Mouse (Mus musculus): Measurements from ENCODE around the gene Cntn1. TPM values are rescaled to one million over a fixed set of nuclear protein-coding genes. Genes with fewer than 3 reads are reported as not detected.

Cntn1 gene
- 47.9 and 49.4 TPM in 2 replicates for polyA plus RNA-seq (2014; fragmentation: Nextera tagmentation; extraction: Ambion mirVana)

GRCm38 (mm10) chr15:92050996-92051352, at the start of gene Cntn1:
TSS of gene Cntn1 (plus strand) at chr15:92051165.
- under 1% methylated on average over 17 of the region's 17 CpGs for WGBS
- ATAC-seq (ENCODE audit: low FRiP score, low TSS enrichment), result peak; percentile 97
- H3K4me1 ChIP-seq (ENCODE audit: control insufficient read depth, insufficient read depth, low read length), result no peaks in the 10 kb centered on the region
- peak within 1 kb of the TSS; percentile 62 for H3K4me3 ChIP-seq (replicated peaks; ENCODE audit: low read depth, low read length)
- H3K4me2 ChIP-seq (ENCODE audit: low read length), result peak within 1 kb of the TSS; percentile 91
- H3K36me3 ChIP-seq (ENCODE audit: control insufficient read depth, insufficient read depth, low read length), result no peaks in the 10 kb centered on the region
- H3K27ac ChIP-seq (replicated peaks; ENCODE audit: low read depth, low read length), result peak within 1 kb of the TSS; percentile 71
- H3K9ac ChIP-seq (replicated peaks; ENCODE audit: low read length), result peak within 1 kb of the TSS; percentile 76
- peak; percentile 94 for DNase-seq
- no peaks in the 10 kb centered on the region for H3K27me3 ChIP-seq (ENCODE audit: control insufficient read depth, insufficient read depth, low read length)
- no peaks in the 10 kb centered on the region for H3K9me3 ChIP-seq (ENCODE audit: control insufficient read depth, low read length)

GRCm38 (mm10) chr15:92001431-92001830, 49.5 kb upstream of the Cntn1 start:
- Histone ChIP-seq H3K9me3 (ENCODE audit: control insufficient read depth, low read length) (no peaks in the 10 kb centered on the region), H3K27ac (replicated peaks; ENCODE audit: low read depth, low read length) (no peak overlapping the region), H3K4me1 (ENCODE audit: control insufficient read depth, insufficient read depth, low read length) (no peaks in the 10 kb centered on the region), H3K27me3 (ENCODE audit: control insufficient read depth, insufficient read depth, low read length) (no peaks in the 10 kb centered on the region), H3K36me3 (ENCODE audit: control insufficient read depth, insufficient read depth, low read length) (no peaks in the 10 kb centered on the region), H3K4me3 (replicated peaks; ENCODE audit: low read depth, low read length) (no peak overlapping the region), H3K9ac (replicated peaks; ENCODE audit: low read length) (no peak overlapping the region), H3K4me2 (ENCODE audit: low read length) (no peak overlapping the region)
- WGBS, result 82% methylated on average over 3 of the region's 3 CpGs
- ATAC-seq (ENCODE audit: low FRiP score, low TSS enrichment), result no peak
- no peak for DNase-seq

- ATAC-seq (ENCODE audit: low FRiP score, low TSS enrichment) (no peak), DNase-seq (no peak)
- H3K27ac ChIP-seq (replicated peaks; ENCODE audit: low read depth, low read length), result no peak overlapping the region
- H3K36me3 ChIP-seq (ENCODE audit: control insufficient read depth, insufficient read depth, low read length), result no peaks in the 10 kb centered on the region
- no peak overlapping the region for H3K4me2 ChIP-seq (ENCODE audit: low read length)
- no peak overlapping the region for H3K4me3 ChIP-seq (replicated peaks; ENCODE audit: low read depth, low read length)
- no peaks in the 10 kb centered on the region for H3K4me1 ChIP-seq (ENCODE audit: control insufficient read depth, insufficient read depth, low read length)
- 90% methylated on average over 8 of the region's 8 CpGs for WGBS
- no peaks in the 10 kb centered on the region for H3K9me3 ChIP-seq (ENCODE audit: control insufficient read depth, low read length)
- no peaks in the 10 kb centered on the region for H3K27me3 ChIP-seq (ENCODE audit: control insufficient read depth, insufficient read depth, low read length)
- no peak overlapping the region for H3K9ac ChIP-seq (replicated peaks; ENCODE audit: low read length)
These were observed 38.5 kb upstream of the Cntn1 start for GRCm38 (mm10) chr15:92012165-92013083.

- DNase-seq, result no peak
These were observed 16.9 kb upstream of the Cntn1 start for GRCm38 (mm10) chr15:92034111-92034510.

GRCm38 (mm10) chr15:92042538-92042937, 8.4 kb upstream of the Cntn1 start:
- ATAC-seq (ENCODE audit: low FRiP score, low TSS enrichment) (no peak), DNase-seq (no peak)
- no peak overlapping the region for H3K4me3 ChIP-seq (replicated peaks; ENCODE audit: low read depth, low read length)
- H3K4me1 ChIP-seq (ENCODE audit: control insufficient read depth, insufficient read depth, low read length), result no peaks in the 10 kb centered on the region
- H3K27me3 ChIP-seq (ENCODE audit: control insufficient read depth, insufficient read depth, low read length), result no peaks in the 10 kb centered on the region
- no peaks in the 10 kb centered on the region for H3K9me3 ChIP-seq (ENCODE audit: control insufficient read depth, low read length)
- no peaks in the 10 kb centered on the region for H3K36me3 ChIP-seq (ENCODE audit: control insufficient read depth, insufficient read depth, low read length)
- H3K9ac ChIP-seq (replicated peaks; ENCODE audit: low read length), result no peak overlapping the region
- 92% methylated on average over 5 of the region's 5 CpGs for WGBS
- no peak overlapping the region for H3K27ac ChIP-seq (replicated peaks; ENCODE audit: low read depth, low read length)
- H3K4me2 ChIP-seq (ENCODE audit: low read length), result no peak overlapping the region

More at GRCm38 (mm10) chr15:92034111-92034510, 16.9 kb upstream of the Cntn1 start:
- Histone ChIP-seq H3K36me3 (ENCODE audit: control insufficient read depth, insufficient read depth, low read length) (no peaks in the 10 kb centered on the region), H3K9ac (replicated peaks; ENCODE audit: low read length) (no peak overlapping the region), H3K9me3 (ENCODE audit: control insufficient read depth, low read length) (no peaks in the 10 kb centered on the region; the same call in 1 of the 2 replicates), H3K27ac (replicated peaks; ENCODE audit: low read depth, low read length) (no peak overlapping the region), H3K4me2 (ENCODE audit: low read length) (no peak overlapping the region), H3K4me1 (ENCODE audit: control insufficient read depth, insufficient read depth, low read length) (no peaks in the 10 kb centered on the region), H3K4me3 (replicated peaks; ENCODE audit: low read depth, low read length) (no peak overlapping the region), H3K27me3 (ENCODE audit: control insufficient read depth, insufficient read depth, low read length) (no peaks in the 10 kb centered on the region)
- no peak for ATAC-seq (ENCODE audit: low FRiP score, low TSS enrichment)
- 92% methylated on average over 1 of the region's 1 CpGs for WGBS

- no peak overlapping the region for H3K27ac ChIP-seq (replicated peaks; ENCODE audit: low read depth, low read length)
- H3K9ac ChIP-seq (replicated peaks; ENCODE audit: low read length), result no peak overlapping the region
- no peak for DNase-seq
- H3K4me3 ChIP-seq (replicated peaks; ENCODE audit: low read depth, low read length), result no peak overlapping the region
- no peaks in the 10 kb centered on the region for H3K9me3 ChIP-seq (ENCODE audit: control insufficient read depth, low read length)
- H3K4me2 ChIP-seq (ENCODE audit: low read length), result no peak overlapping the region
- H3K27me3 ChIP-seq (ENCODE audit: control insufficient read depth, insufficient read depth, low read length), result no peaks in the 10 kb centered on the region
- no peaks in the 10 kb centered on the region for H3K36me3 ChIP-seq (ENCODE audit: control insufficient read depth, insufficient read depth, low read length)
- no peak for ATAC-seq (ENCODE audit: low FRiP score, low TSS enrichment)
- WGBS, result 85% methylated on average over 8 of the region's 8 CpGs
- no peaks in the 10 kb centered on the region for H3K4me1 ChIP-seq (ENCODE audit: control insufficient read depth, insufficient read depth, low read length)
These were observed 4.9 kb upstream of the Cntn1 start for GRCm38 (mm10) chr15:92046042-92046441.

- WGBS, result 76% methylated on average over 4 of the region's 4 CpGs
- no peak for DNase-seq
- Histone ChIP-seq H3K4me1 (ENCODE audit: control insufficient read depth, insufficient read depth, low read length) (no peaks in the 10 kb centered on the region), H3K9ac (replicated peaks; ENCODE audit: low read length) (no peak overlapping the region), H3K9me3 (ENCODE audit: control insufficient read depth, low read length) (no peaks in the 10 kb centered on the region), H3K4me2 (ENCODE audit: low read length) (no peak overlapping the region), H3K4me3 (replicated peaks; ENCODE audit: low read depth, low read length) (no peak overlapping the region), H3K36me3 (ENCODE audit: control insufficient read depth, insufficient read depth, low read length) (no peaks in the 10 kb centered on the region), H3K27ac (replicated peaks; ENCODE audit: low read depth, low read length) (no peak overlapping the region), H3K27me3 (ENCODE audit: control insufficient read depth, insufficient read depth, low read length) (no peaks in the 10 kb centered on the region)
- no peak for ATAC-seq (ENCODE audit: low FRiP score, low TSS enrichment)
These were observed 2.9 kb upstream of the Cntn1 start for GRCm38 (mm10) chr15:92048031-92048430.

- no peak overlapping the region for H3K27ac ChIP-seq (replicated peaks; ENCODE audit: low read depth, low read length)
- no peak overlapping the region for H3K4me2 ChIP-seq (ENCODE audit: low read length)
- no peaks in the 10 kb centered on the region for H3K4me1 ChIP-seq (ENCODE audit: control insufficient read depth, insufficient read depth, low read length)
- H3K9me3 ChIP-seq (ENCODE audit: control insufficient read depth, low read length), result no peaks in the 10 kb centered on the region
- H3K9ac ChIP-seq (replicated peaks; ENCODE audit: low read length), result no peak overlapping the region
- no peaks in the 10 kb centered on the region for H3K27me3 ChIP-seq (ENCODE audit: control insufficient read depth, insufficient read depth, low read length)
- ATAC-seq (ENCODE audit: low FRiP score, low TSS enrichment), result no peak
- no peak overlapping the region for H3K4me3 ChIP-seq (replicated peaks; ENCODE audit: low read depth, low read length)
- H3K36me3 ChIP-seq (ENCODE audit: control insufficient read depth, insufficient read depth, low read length), result no peaks in the 10 kb centered on the region
- 80% methylated on average over 4 of the region's 4 CpGs for WGBS
- no peak for DNase-seq
These were observed 2.4 kb upstream of the Cntn1 start for GRCm38 (mm10) chr15:92048531-92048930.
